Mouse (Mus musculus): Measurements from ENCODE around the gene Rab4a. TPM values are rescaled to one million over a fixed set of nuclear protein-coding genes. Genes with fewer than 3 reads are reported as not detected.

Rab4a gene
- polyA plus RNA-seq, 1 experiment from 2014 or later = 36.3 TPM

DNA sequence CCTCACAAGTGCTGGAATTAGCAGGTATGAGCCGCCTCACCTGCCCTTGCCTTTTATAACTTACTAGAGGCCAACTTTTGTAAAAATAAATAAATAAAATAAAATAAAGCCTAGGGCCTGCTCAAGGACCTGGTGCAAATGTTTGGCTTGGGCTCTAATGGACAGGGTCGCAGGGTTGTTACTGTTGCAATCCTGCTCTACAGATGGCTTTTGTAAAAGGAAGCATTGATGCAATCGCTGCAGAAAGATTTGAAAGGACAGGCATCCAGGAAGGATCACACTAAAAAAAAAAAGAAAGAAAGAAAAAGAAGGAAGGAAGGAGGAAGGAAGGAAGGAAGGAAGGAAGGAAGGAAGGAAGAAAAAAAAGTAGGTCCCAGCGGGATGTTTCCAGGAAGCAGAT, 54.6 kb downstream of the Rab4a start:
- no peaks in the 10 kb centered on the region for H3K36me3 ChIP-seq (replicated peaks; ENCODE audit: insufficient read depth, low read length)
- H3K9ac ChIP-seq (replicated peaks) = no peak overlapping the region
- WGBS (ENCODE audit: insufficient replicate concordance) = 52% methylated on average over 4 of the region's 4 CpGs
- peaks cover 19% of the 10 kb centered on the region for H3K27me3 ChIP-seq (ENCODE audit: insufficient read depth, low read length)
- 0 out of 2 replicates have a peak, but pooled peaks cover 10% of the 10 kb centered on the region for H3K4me1 ChIP-seq (ENCODE audit: insufficient read depth)
- no peak for ATAC-seq
- H3K9me3 ChIP-seq (ENCODE audit: low read length) = no peaks in the 10 kb centered on the region
- H3K27ac ChIP-seq (ENCODE audit: low read depth) = no peak overlapping the region
- H3K4me2 ChIP-seq (ENCODE audit: low read depth, low read length) = no peak overlapping the region
- TF ChIP-seq EP300 (IDR thresholded peaks at IDR 0.05; ENCODE audit: low read depth) = no peak
- TF ChIP-seq CTCF (IDR thresholded peaks at IDR 0.05; ENCODE audit: low read depth) = no peak
- DNase-seq = no peak
- peak overlapping the region; percentile 93; the same call in 1 of the 2 replicates for H3K4me3 ChIP-seq (ENCODE audit: low read depth, low read length)

DNA sequence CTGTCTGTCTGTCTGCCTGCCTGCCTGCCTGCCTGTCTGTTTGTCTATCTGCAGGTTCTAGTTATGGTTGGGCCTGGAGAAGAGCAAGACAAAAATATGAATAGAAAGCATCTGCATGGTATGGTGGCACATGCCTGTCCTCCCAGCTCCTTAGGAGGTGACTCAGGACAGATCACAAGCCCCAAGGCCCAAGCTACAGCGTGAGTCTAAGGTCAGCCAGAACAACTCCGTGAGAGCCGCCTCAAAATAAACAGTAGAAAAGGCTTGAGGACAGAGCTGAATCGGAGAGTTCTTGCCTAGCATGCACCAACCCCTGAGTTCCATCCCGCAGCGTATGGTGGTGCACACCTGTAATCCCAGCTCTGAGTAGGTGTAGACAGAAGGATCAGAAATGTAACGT, 60.0 kb downstream of the Rab4a start:
- H3K4me3 ChIP-seq (ENCODE audit: low read depth, low read length) = no peak overlapping the region
- no peak overlapping the region for H3K4me2 ChIP-seq (ENCODE audit: low read depth, low read length)
- no peaks in the 10 kb centered on the region for H3K4me1 ChIP-seq (ENCODE audit: insufficient read depth)
- no peak overlapping the region for H3K27ac ChIP-seq (ENCODE audit: low read depth)
- DNase-seq (no peak), ATAC-seq (no peak)
- peaks cover 11% of the 10 kb centered on the region for H3K27me3 ChIP-seq (ENCODE audit: insufficient read depth, low read length)
- no peak for TF ChIP-seq EP300 (IDR thresholded peaks at IDR 0.05; ENCODE audit: low read depth)
- TF ChIP-seq CTCF (IDR thresholded peaks at IDR 0.05; ENCODE audit: low read depth) = no peak
- H3K36me3 ChIP-seq (replicated peaks; ENCODE audit: insufficient read depth, low read length) = no peaks in the 10 kb centered on the region
- H3K9me3 ChIP-seq (ENCODE audit: low read length) = no peaks in the 10 kb centered on the region
- no peak overlapping the region for H3K9ac ChIP-seq (replicated peaks)
- WGBS (ENCODE audit: insufficient replicate concordance) = 70% methylated on average over 7 of the region's 7 CpGs

- Histone ChIP-seq H3K4me2 (ENCODE audit: low read depth, low read length) (no peak overlapping the region), H3K4me1 (ENCODE audit: insufficient read depth) (no peaks in the 10 kb centered on the region), H3K27ac (ENCODE audit: low read depth) (no peak overlapping the region), H3K9ac (replicated peaks) (no peak overlapping the region), H3K4me3 (ENCODE audit: low read depth, low read length) (no peak overlapping the region), H3K36me3 (replicated peaks; ENCODE audit: insufficient read depth, low read length) (no peaks in the 10 kb centered on the region), H3K9me3 (ENCODE audit: low read length) (no peaks in the 10 kb centered on the region), H3K27me3 (ENCODE audit: insufficient read depth, low read length) (peaks cover 6% of the 10 kb centered on the region; the same call in 1 of the 2 replicates)
- 49% methylated on average over 5 of the region's 5 CpGs for WGBS (ENCODE audit: insufficient replicate concordance)
- no peak for TF ChIP-seq EP300 (IDR thresholded peaks at IDR 0.05; ENCODE audit: low read depth)
- ATAC-seq (no peak), DNase-seq (no peak)
These were observed 61.2 kb downstream of the Rab4a start for GRCm38 (mm10) chr8:123866971-123867370.

DNA sequence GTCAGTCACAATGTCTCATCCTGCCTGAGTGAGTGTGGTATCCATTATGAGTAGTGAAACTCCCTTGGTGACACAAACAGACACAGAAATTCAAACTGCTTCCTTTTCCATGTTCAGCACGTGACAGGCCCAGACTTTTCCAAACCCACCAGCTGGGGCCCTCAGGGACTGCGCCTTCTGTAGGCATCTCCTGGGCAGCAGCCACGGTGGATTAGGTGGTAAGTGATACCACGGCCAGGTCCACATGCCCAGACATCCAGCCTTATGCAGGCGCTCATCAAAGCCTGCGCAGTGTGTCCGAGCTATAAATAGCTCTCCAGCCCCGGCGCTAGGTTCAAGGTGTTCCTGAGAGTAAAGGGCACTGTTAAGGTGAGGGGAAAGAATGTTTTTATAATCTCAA, 66.3 kb downstream of the Rab4a start:
- Histone ChIP-seq H3K36me3 (replicated peaks; ENCODE audit: insufficient read depth, low read length) (no peaks in the 10 kb centered on the region), H3K9me3 (ENCODE audit: low read length) (no peaks in the 10 kb centered on the region), H3K4me3 (ENCODE audit: low read depth, low read length) (no peak overlapping the region), H3K27ac (ENCODE audit: low read depth) (no peak overlapping the region), H3K9ac (replicated peaks) (no peak overlapping the region), H3K4me2 (ENCODE audit: low read depth, low read length) (no peak overlapping the region), H3K4me1 (ENCODE audit: insufficient read depth) (no peaks in the 10 kb centered on the region), H3K27me3 (ENCODE audit: insufficient read depth, low read length) (no peaks in the 10 kb centered on the region)
- 71% methylated on average over 9 of the region's 9 CpGs for WGBS (ENCODE audit: insufficient replicate concordance)
- DNase-seq (no peak), ATAC-seq (no peak)
- no peak for TF ChIP-seq EP300 (IDR thresholded peaks at IDR 0.05; ENCODE audit: low read depth)
- no peak for TF ChIP-seq CTCF (IDR thresholded peaks at IDR 0.05; ENCODE audit: low read depth)

DNA sequence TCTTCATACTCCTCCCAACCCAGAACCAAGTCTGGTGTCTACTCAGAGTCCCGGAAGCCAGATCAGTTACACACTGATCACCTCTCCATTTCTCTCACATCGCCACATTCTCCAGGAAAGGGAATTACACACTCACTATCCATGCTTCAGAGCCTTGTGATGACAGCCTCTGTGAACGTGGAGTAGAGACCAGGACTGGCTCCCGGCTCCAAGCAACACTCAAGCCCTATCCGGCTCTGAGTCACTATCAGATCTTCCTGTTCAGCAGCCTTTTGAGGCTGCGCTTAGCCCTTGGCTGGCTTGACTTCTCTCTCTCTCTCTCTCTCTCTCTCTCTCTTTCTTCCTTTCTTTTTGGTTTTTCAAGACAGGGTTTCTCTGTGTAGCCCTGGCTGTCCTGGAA, 67.6 kb downstream of the Rab4a start:
- no peak overlapping the region for H3K4me2 ChIP-seq (ENCODE audit: low read depth, low read length)
- H3K27ac ChIP-seq (ENCODE audit: low read depth) = no peak overlapping the region
- DNase-seq (no peak), ATAC-seq (no peak)
- no peaks in the 10 kb centered on the region for H3K4me1 ChIP-seq (ENCODE audit: insufficient read depth)
- H3K9me3 ChIP-seq (ENCODE audit: low read length) = no peaks in the 10 kb centered on the region
- H3K9ac ChIP-seq (replicated peaks) = no peak overlapping the region
- TF ChIP-seq EP300 (IDR thresholded peaks at IDR 0.05; ENCODE audit: low read depth) (no peak), CTCF (IDR thresholded peaks at IDR 0.05; ENCODE audit: low read depth) (no peak)
- no peaks in the 10 kb centered on the region for H3K36me3 ChIP-seq (replicated peaks; ENCODE audit: insufficient read depth, low read length)
- 73% methylated on average over 6 of the region's 6 CpGs for WGBS (ENCODE audit: insufficient replicate concordance)
- no peaks in the 10 kb centered on the region for H3K27me3 ChIP-seq (ENCODE audit: insufficient read depth, low read length)
- H3K4me3 ChIP-seq (ENCODE audit: low read depth, low read length) = no peak overlapping the region

- Histone ChIP-seq H3K9ac (replicated peaks) (no peak overlapping the region), H3K4me3 (ENCODE audit: low read depth, low read length) (no peak overlapping the region), H3K36me3 (replicated peaks; ENCODE audit: insufficient read depth, low read length) (no peaks in the 10 kb centered on the region), H3K27me3 (ENCODE audit: insufficient read depth, low read length) (no peaks in the 10 kb centered on the region), H3K27ac (ENCODE audit: low read depth) (no peak overlapping the region), H3K4me2 (ENCODE audit: low read depth, low read length) (no peak overlapping the region), H3K9me3 (ENCODE audit: low read length) (no peaks in the 10 kb centered on the region), H3K4me1 (ENCODE audit: insufficient read depth) (no peaks in the 10 kb centered on the region)
- ATAC-seq = no peak
- WGBS (ENCODE audit: insufficient replicate concordance) = 81% methylated on average over 11 of the region's 11 CpGs
- DNase-seq = no peak
- no peak for TF ChIP-seq CTCF (IDR thresholded peaks at IDR 0.05; ENCODE audit: low read depth)
These were observed 68.5 kb downstream of the Rab4a start for GRCm38 (mm10) chr8:123874324-123874723.

- Histone ChIP-seq H3K4me2 (ENCODE audit: low read depth, low read length) (no peak overlapping the region), H3K9ac (replicated peaks) (no peak overlapping the region), H3K27me3 (ENCODE audit: insufficient read depth, low read length) (no peaks in the 10 kb centered on the region), H3K36me3 (replicated peaks; ENCODE audit: insufficient read depth, low read length) (no peaks in the 10 kb centered on the region), H3K27ac (ENCODE audit: low read depth) (no peak overlapping the region), H3K9me3 (ENCODE audit: low read length) (no peaks in the 10 kb centered on the region), H3K4me3 (ENCODE audit: low read depth, low read length) (no peak overlapping the region), H3K4me1 (ENCODE audit: insufficient read depth) (no peaks in the 10 kb centered on the region)
- ATAC-seq (no peak), DNase-seq (no peak)
- WGBS (ENCODE audit: insufficient replicate concordance) = 55% methylated on average over 2 of the region's 2 CpGs
- TF ChIP-seq EP300 (IDR thresholded peaks at IDR 0.05; ENCODE audit: low read depth) = no peak
- TF ChIP-seq CTCF (IDR thresholded peaks at IDR 0.05; ENCODE audit: low read depth) = no peak
These were observed 72.1 kb downstream of the Rab4a start for GRCm38 (mm10) chr8:123877865-123878264.
